Mouse (Mus musculus): ENCODE measurements around the gene Bcl10. TPM values are rescaled to one million over a fixed set of nuclear protein-coding genes. Genes with fewer than 3 reads are reported as not detected.
"Not testable (repeated sequence)": the region's sequence is repeated elsewhere in the genome, so short reads cannot be mapped to it uniquely, and the experiment has no call there.

Gene Bcl10
- polyA plus RNA-seq, 1 experiment from 2014 or later = 45.5 TPM

- Histone ChIP-seq H3K27me3 (ENCODE audit: low read depth, poor library complexity, severe bottlenecking) (no peaks in the 10 kb centered on the region), H3K4me3 (no peak overlapping the region), H3K4me1 (peaks cover 15% of the 10 kb centered on the region), H3K27ac (no peak overlapping the region), H3K9me3 (replicated peaks) (no peaks in the 10 kb centered on the region), H3K36me3 (no peaks in the 10 kb centered on the region)
- WGBS = 84% methylated on average over 3 of the region's 3 CpGs
- no peak for DNase-seq (ENCODE audit: low spot score)
Observed at GRCm38 (mm10) chr3:145892451-145892850, 30.2 kb upstream of the Bcl10 start.

GRCm38 (mm10) chr3:145894131-145894530 lies 28.5 kb upstream of the Bcl10 start:
- Histone ChIP-seq H3K4me3 (no peak overlapping the region), H3K36me3 (no peaks in the 10 kb centered on the region), H3K4me1 (peaks cover 15% of the 10 kb centered on the region), H3K9me3 (replicated peaks) (no peaks in the 10 kb centered on the region), H3K27me3 (ENCODE audit: low read depth, poor library complexity, severe bottlenecking) (no peaks in the 10 kb centered on the region), H3K27ac (no peak overlapping the region)
- DNase-seq (ENCODE audit: low spot score) = no peak
- 88% methylated on average over 12 of the region's 12 CpGs for WGBS

DNA sequence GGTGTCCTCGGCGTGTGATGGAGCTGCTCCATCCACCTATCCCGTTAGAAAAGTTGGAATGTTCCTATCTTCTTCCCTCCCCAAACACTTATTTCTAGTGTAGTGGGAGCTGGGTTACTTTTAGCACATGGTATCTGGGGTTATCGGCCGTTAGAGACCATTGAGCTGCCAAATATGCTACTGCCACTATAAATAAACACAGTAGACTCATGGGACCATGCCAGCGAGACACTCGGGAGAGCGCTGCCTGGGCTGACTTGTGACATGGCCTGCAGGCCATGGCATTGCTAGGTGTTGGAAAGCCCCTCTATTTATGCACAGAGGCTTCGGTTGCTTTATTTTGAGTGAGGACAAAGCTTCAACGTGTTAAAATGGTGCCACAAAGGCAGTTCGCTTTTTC lies 24.9 kb upstream of the Bcl10 start:
- Histone ChIP-seq H3K27me3 (ENCODE audit: low read depth, poor library complexity, severe bottlenecking) (no peaks in the 10 kb centered on the region), H3K4me3 (no peak overlapping the region), H3K9me3 (replicated peaks) (no peaks in the 10 kb centered on the region), H3K27ac (no peak overlapping the region), H3K4me1 (no peaks in the 10 kb centered on the region), H3K36me3 (no peaks in the 10 kb centered on the region)
- DNase-seq (ENCODE audit: low spot score) = no peak
- WGBS = 88% methylated on average over 11 of the region's 11 CpGs

DNA sequence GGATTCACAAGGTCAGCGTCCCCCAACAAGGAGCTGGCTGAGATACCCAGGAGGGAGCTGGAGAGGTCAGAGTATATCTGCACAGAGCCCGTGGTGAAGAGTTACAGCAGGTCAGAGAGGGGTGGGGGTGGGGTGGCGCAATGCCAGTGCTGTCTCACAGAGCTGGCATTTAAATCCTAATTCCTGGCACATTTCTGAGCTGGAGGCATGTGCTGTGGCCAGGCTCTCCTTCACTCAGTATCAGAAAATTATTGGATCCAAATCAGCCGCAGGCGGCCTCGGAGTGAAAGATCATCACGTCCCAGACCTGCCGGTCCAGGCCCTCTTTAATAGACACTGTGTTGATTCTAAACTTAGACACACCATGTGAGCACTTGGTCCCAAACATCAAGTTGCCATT lies 22.8 kb upstream of the Bcl10 start:
- H3K27ac ChIP-seq = 0 out of 2 replicates have a peak overlapping the region, but pooled peaks have one; percentile 44
- no peak for DNase-seq (ENCODE audit: low spot score)
- no peaks in the 10 kb centered on the region for H3K27me3 ChIP-seq (ENCODE audit: low read depth, poor library complexity, severe bottlenecking)
- H3K36me3 ChIP-seq = no peaks in the 10 kb centered on the region
- 87% methylated on average over 8 of the region's 8 CpGs for WGBS
- H3K4me1 ChIP-seq = no peaks in the 10 kb centered on the region
- H3K9me3 ChIP-seq (replicated peaks) = no peaks in the 10 kb centered on the region
- no peak overlapping the region for H3K4me3 ChIP-seq

- 92% methylated on average over 8 of the region's 8 CpGs for WGBS
- Histone ChIP-seq H3K27ac (no peak overlapping the region), H3K27me3 (ENCODE audit: low read depth, poor library complexity, severe bottlenecking) (no peaks in the 10 kb centered on the region), H3K4me3 (no peak overlapping the region), H3K9me3 (replicated peaks) (no peaks in the 10 kb centered on the region), H3K4me1 (0 out of 2 replicates have a peak, but pooled peaks cover 4% of the 10 kb centered on the region), H3K36me3 (no peaks in the 10 kb centered on the region)
- DNase-seq (ENCODE audit: low spot score) = no peak
Observed at GRCm38 (mm10) chr3:145903530-145903929, 19.1 kb upstream of the Bcl10 start.

DNA sequence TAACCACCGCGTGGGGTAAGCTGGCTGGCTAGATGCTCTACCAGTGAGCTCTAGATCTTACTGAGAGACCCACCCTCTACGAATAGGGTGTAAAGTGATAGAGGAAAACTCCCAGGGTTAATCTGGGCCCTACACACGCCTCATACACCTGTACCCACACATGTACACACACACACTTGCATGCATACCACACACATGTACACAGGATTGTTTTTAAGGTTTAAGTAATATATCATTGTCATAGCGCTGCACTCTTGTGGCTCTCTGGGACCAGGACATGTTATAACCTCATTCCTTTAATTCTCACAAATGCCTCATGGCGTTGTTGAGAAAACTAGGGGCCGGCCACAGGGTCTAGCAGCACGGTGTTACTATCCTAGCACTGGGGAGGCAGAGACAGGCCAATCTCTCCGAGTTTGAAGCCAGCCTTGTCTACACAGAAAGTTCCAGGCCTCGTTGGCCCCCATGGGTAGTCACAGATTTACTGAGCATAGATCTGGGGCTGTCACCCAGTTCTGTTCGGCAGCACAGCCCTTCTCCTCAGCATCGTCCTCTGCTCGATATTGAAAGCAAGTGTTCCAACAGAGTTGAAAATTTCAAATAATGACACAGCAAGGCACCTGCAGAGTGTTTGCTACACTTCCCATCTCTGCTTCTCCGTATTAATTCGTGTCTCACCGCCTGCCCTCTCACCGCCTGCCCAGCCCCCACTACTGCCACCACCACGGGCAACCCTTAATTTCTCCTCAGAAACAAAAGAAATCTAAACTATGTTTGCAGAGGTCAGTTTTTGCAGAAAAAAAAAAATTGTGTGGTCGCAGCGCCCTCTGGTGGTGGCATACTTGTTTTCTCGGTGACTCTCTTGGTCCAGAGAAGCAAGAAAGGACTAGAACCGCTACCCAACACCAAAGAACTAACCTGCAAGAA lies 17.5 kb upstream of the Bcl10 start:
- H3K27ac ChIP-seq = peak overlapping the region; percentile 69
- 55% methylated on average over 22 of the region's 22 CpGs for WGBS

DNA sequence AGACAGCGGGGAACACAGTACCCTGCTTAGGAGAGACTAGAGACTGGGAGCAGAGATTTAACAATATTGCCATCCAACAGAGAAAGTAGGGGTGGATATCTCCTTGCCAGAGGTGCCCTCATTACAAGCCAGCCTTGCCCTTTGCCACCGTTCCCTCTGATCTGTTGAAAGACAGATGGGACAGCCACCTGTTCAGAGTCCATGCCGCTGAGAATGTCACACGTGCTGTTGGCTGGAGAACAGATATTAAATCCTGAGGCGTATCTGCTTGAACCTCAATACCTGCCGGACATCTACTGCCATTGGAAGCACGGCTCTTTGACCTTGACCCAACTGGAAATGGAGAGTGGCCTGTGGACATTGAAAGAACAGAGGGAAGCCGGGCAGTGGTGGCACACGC lies 16.0 kb upstream of the Bcl10 start:
- WGBS = 91% methylated on average over 9 of the region's 9 CpGs
- H3K27me3 ChIP-seq (ENCODE audit: low read depth, poor library complexity, severe bottlenecking) = no peaks in the 10 kb centered on the region
- no peak overlapping the region for H3K27ac ChIP-seq
- no peaks in the 10 kb centered on the region for H3K9me3 ChIP-seq (replicated peaks)
- 0 out of 2 replicates have a peak, but pooled peaks cover 4% of the 10 kb centered on the region for H3K4me1 ChIP-seq
- H3K36me3 ChIP-seq = no peaks in the 10 kb centered on the region
- DNase-seq (ENCODE audit: low spot score) = no peak
- no peak overlapping the region for H3K4me3 ChIP-seq

More for the DNA sequence above, 17.5 kb upstream of the Bcl10 start:
- Histone ChIP-seq H3K4me1 (0 out of 2 replicates have a peak, but pooled peaks cover 4% of the 10 kb centered on the region), H3K36me3 (no peaks in the 10 kb centered on the region), H3K27me3 (ENCODE audit: low read depth, poor library complexity, severe bottlenecking) (no peaks in the 10 kb centered on the region), H3K9me3 (replicated peaks) (no peaks in the 10 kb centered on the region), H3K4me3 (no peak overlapping the region)
- peak; percentile 91 for DNase-seq (ENCODE audit: low spot score)

DNA sequence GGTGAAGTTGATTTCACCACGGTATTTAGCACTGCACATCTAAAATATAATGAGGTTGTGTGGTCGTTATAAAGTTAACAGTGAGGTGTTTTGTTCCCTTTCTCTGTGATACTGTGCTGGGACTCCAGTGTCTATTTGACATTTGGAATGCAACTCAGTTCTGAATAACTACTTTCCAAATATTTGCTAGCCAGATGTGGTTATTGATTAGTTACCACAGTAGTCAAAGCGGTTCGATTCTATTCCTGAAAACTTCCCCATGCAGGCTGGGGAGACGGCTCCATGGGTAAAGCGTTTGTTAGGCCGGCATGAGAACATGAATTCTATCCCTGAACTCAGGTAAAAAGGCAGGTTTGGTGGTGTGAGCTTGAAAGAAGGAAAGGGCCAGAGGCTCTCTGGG lies 10.1 kb upstream of the Bcl10 start:
- Histone ChIP-seq H3K36me3 (no peaks in the 10 kb centered on the region), H3K4me1 (no peaks in the 10 kb centered on the region), H3K27me3 (ENCODE audit: low read depth, poor library complexity, severe bottlenecking) (no peaks in the 10 kb centered on the region), H3K4me3 (no peak overlapping the region), H3K9me3 (replicated peaks) (no peaks in the 10 kb centered on the region), H3K27ac (no peak overlapping the region)
- DNase-seq (ENCODE audit: low spot score) = no peak
- WGBS = 89% methylated on average over 7 of the region's 7 CpGs

DNA sequence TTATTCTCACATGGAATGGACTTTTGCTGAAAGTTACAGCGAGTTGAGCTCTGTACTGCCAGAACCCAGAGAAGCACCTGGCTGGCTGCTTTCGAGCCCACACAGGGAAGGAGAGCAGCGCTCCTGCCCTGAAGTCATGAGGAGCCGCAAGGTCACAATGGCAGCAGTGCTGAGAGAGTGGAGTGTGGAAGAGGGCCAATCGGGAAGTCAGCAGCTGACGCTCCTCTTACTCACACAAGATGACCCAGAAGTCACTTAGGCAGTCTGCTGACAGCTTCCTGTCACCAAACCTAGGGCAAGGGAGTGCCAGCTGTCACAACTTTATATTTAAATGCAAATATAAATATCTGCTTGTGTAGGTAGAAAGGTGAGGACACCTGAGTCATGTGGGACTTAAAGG lies 9.3 kb upstream of the Bcl10 start:
- Histone ChIP-seq H3K4me1 (no peaks in the 10 kb centered on the region), H3K4me3 (no peak overlapping the region), H3K27ac (no peak overlapping the region), H3K27me3 (ENCODE audit: low read depth, poor library complexity, severe bottlenecking) (no peaks in the 10 kb centered on the region), H3K9me3 (replicated peaks) (no peaks in the 10 kb centered on the region), H3K36me3 (no peaks in the 10 kb centered on the region)
- no peak for DNase-seq (ENCODE audit: low spot score)
- WGBS = 83% methylated on average over 6 of the region's 6 CpGs

DNA sequence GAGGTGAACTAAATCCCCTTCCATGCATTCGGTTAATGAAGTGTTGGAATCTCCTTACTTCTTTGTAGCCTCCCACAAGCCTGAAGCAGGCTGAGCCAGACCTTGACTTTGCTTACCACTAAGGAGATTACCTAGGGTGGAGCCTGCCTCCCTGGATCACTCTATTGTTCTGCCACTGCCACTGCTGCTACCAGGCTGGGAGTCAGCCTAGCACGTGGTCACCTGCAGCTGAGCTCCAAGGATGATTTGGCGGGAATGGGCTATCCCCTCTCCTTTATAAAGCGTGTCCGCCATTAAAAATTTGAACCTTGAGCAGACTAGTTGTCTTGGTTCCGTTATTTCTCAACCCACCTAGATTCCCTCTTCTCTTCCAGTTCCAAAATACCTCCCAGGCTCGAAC lies 8.7 kb upstream of the Bcl10 start:
- H3K27ac ChIP-seq; DNase-seq (ENCODE audit: low spot score); H3K9me3 ChIP-seq (replicated peaks); H3K27me3 ChIP-seq (ENCODE audit: low read depth, poor library complexity, severe bottlenecking); H3K4me1 ChIP-seq; H3K36me3 ChIP-seq; H3K4me3 ChIP-seq: not testable (repeated sequence)
- 78% methylated on average over 7 of the region's 7 CpGs for WGBS

GRCm38 (mm10) chr3:145916374-145916773 lies 6.2 kb upstream of the Bcl10 start:
- H3K27ac ChIP-seq = no peak overlapping the region
- no peaks in the 10 kb centered on the region for H3K9me3 ChIP-seq (replicated peaks)
- no peak overlapping the region for H3K4me3 ChIP-seq
- H3K4me1 ChIP-seq = no peaks in the 10 kb centered on the region
- H3K27me3 ChIP-seq (ENCODE audit: low read depth, poor library complexity, severe bottlenecking) = no peaks in the 10 kb centered on the region
- no peaks in the 10 kb centered on the region for H3K36me3 ChIP-seq
- 92% methylated on average over 5 of the region's 5 CpGs for WGBS
- no peak for DNase-seq (ENCODE audit: low spot score)

- H3K27me3 ChIP-seq (ENCODE audit: low read depth, poor library complexity, severe bottlenecking) = no peaks in the 10 kb centered on the region
- 88% methylated on average over 4 of the region's 4 CpGs for WGBS
- H3K27ac ChIP-seq = no peak overlapping the region
- no peak for DNase-seq (ENCODE audit: low spot score)
- H3K9me3 ChIP-seq (replicated peaks) = no peaks in the 10 kb centered on the region
- H3K4me1 ChIP-seq = no peaks in the 10 kb centered on the region
- H3K4me3 ChIP-seq = no peak overlapping the region
- H3K36me3 ChIP-seq = no peaks in the 10 kb centered on the region
Observed at GRCm38 (mm10) chr3:145916826-145917225, 5.8 kb upstream of the Bcl10 start.

- DNase-seq (ENCODE audit: low spot score) = no peak
- peaks cover 26% of the 10 kb centered on the region for H3K4me1 ChIP-seq
- H3K9me3 ChIP-seq (replicated peaks) = no peaks in the 10 kb centered on the region
- H3K27me3 ChIP-seq (ENCODE audit: low read depth, poor library complexity, severe bottlenecking) = no peaks in the 10 kb centered on the region
- 57% methylated on average over 3 of the region's 3 CpGs for WGBS
- peak overlapping the region; percentile 82; the same call in 1 of the 2 replicates for H3K27ac ChIP-seq
- H3K36me3 ChIP-seq = peaks cover 7% of the 10 kb centered on the region
- no peak overlapping the region for H3K4me3 ChIP-seq
Observed at GRCm38 (mm10) chr3:145922971-145923370, 367 bp downstream of the Bcl10 start.

Data from limb, embryonic 10.5 days (tissue).